Mouse (Mus musculus) forelimb bud, embryonic 11.5 days (tissue): Measurements from ENCODE around the gene Hist4h4.

Experiments used
- DNase-seq: peaks from one replicate; pipeline ENCODE4 v3.0.0-alpha.2; 2012; ENCODE audit warnings: low read depth, low spot score

Hist4h4 gene

GRCm38 (mm10) chr6:136782761-136783160, 21.5 kb downstream of the Hist4h4 start:
- no peak for DNase-seq

- DNase-seq: no peak
Observed at GRCm38 (mm10) chr6:136782146-136782545, 22.1 kb downstream of the Hist4h4 start.

- DNase-seq: no peak
Observed at GRCm38 (mm10) chr6:136781377-136781986, 22.7 kb downstream of the Hist4h4 start, which contains the start of gene Gucy2c. Gene Gucy2c (minus strand): TSS chr6:136781765.

- DNase-seq: no peak
Observed at GRCm38 (mm10) chr6:136776392-136776791, 27.8 kb downstream of the Hist4h4 start.

GRCm38 (mm10) chr6:136769859-136770258, 34.4 kb downstream of the Hist4h4 start:
- no peak for DNase-seq

- no peak for DNase-seq
Observed at GRCm38 (mm10) chr6:136769143-136769542, 35.1 kb downstream of the Hist4h4 start.

- DNase-seq: no peak
Observed at GRCm38 (mm10) chr6:136763912-136764311, 40.3 kb downstream of the Hist4h4 start.
